Mouse (Mus musculus) c-Kit-positive CD71-positive TER-119-negative erythroid progenitor cells, embryonic 14.5 days (primary cell): ENCODE measurements around the gene Zfp592.
"Not testable (repeated sequence)": the region's sequence is repeated elsewhere in the genome, so short reads cannot be mapped to it uniquely, and the experiment has no call there.

ENCODE experiments used
- DNase-seq: peaks from one replicate; pipeline ENCODE4 v3.0.0-alpha.2; 2013; ENCODE audit warnings: low read depth

Zfp592 gene

DNA sequence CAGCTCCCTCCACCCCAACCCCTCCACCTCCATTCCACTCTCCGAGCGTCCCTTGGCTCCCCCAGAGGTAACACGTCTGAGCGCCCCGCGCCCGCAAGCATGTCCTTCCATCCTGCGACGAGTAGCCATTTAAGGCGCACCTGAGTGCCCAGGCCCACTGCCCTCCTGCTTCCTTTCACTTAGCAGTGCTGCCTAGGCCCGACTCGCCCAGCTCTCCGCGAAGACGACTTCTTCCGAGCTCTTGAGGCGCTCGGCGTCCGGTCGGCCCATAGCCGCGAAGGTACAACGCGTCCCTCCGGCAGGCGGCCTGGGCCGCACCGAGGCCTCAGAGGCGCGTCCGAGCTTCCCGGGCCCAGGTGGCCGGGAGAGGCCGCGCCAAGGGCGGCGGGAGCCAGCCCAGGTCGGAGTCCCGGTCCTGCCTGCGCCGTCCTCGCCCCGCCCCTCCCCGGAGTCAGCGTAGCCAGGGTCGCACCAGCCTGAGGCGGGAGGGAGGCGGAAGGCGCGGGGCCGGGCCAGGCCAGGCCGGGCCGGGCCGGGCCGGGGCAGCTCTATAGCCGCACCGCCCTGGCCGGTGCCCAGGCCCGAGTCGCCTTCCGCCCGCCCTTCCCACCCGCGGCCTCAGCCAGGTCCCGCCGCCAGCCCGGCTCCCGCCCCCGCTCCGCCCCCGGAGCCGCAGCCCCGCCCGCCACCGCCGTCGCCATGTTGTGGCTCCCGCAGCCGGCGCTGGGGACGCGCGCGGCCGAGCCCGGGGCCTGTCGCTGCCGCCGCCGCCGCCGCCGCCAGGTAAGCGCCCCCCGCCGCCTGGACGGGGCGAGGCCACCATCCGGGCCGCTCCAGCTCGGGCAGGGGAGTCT lies at the start of gene Zfp592:
Gene Zfp592 (plus strand): TSS at position 702 of the 854 bp plus-strand sequence.
- no peak for DNase-seq

DNA sequence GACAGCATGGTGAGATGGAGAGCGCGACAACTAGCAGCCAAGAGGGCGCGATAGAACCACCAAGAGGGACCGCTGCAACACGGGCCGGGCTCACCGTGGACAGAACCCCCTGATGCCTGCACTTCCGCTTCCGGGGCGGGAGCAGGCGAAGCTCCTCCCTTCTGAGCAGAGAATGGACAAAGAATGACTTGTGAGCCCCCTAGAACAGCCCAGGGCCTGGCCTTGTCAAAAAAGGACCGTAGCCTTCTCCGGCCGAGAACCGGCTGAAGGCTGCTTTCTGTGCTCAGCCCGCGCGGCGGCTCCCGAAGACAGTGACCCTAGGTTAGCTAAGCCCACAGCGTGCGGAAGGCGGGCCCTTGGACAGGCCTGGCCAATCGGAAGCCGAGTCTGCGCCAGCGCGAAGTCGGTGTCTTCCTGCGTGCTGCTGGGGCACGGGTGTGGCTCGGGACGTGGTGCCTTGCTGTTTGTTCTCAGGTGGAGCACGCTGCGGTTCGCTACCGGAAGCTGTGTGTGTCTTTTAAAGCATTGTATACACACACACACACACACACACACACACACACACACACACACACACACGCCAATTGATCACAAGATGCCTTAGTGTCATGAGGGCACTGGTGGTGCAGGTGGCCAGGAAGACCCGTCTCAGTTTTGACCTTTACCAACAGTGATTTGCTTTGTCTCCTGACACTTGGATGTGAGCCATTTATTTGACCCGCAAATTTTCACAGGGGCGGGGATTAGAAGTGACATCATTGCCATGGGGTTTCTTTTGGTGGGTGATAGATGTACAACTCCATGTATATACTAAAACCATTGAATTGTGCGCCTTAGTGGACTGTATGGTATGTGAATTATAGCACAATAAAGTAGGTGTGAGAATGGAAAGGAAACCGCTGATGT lies 45.8 kb upstream of the Zfp592 start, which contains the start of gene Sec11a:
Gene Sec11a (minus strand): TSS at position 336 of the 906 bp plus-strand sequence.
- DNase-seq, result peak; percentile 84

- DNase-seq, result no peak
These were observed 42.0 kb upstream of the Zfp592 start for GRCm38 (mm10) chr7:80951461-80951860.

DNA sequence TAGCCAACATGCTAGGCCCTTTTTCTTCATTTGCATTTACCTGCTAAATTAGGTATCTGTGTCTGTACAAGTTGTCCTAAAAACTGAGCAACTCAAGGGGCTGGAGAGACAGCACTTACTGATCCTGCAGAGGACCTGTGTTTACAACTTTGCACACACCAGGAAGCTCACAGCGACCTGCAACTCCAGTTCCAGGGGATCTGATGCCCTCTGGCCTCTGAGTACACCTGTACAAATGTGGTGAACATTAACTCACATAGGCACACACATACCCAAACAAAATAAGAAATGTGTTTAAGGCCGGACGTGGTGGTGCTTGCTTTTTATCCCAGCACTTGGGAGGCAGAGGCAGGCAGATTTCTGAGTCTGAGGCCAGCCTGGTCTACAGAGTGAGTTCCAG lies 41.3 kb upstream of the Zfp592 start:
- no peak for DNase-seq

GRCm38 (mm10) chr7:80954251-80954650 lies 39.2 kb upstream of the Zfp592 start:
- DNase-seq, result no peak

DNA sequence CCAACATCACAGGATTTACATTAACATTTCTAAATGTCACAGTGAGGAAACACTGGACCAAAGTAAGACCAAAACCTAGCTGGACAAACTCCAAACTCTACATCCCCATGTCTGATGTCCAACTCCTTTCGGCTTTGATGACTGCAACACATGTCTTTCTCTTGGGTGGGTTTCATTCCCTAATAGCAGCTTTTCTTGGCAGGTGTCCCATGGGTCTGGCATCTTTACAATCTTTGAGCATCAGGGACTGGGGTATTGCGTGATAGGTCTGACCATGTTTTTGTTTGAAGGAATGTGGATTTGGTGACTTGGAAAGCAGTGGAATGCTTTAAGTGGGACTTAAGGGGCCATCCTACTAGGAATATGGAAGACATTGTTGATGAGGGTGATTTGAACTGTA lies 36.6 kb upstream of the Zfp592 start:
- no peak for DNase-seq

DNA sequence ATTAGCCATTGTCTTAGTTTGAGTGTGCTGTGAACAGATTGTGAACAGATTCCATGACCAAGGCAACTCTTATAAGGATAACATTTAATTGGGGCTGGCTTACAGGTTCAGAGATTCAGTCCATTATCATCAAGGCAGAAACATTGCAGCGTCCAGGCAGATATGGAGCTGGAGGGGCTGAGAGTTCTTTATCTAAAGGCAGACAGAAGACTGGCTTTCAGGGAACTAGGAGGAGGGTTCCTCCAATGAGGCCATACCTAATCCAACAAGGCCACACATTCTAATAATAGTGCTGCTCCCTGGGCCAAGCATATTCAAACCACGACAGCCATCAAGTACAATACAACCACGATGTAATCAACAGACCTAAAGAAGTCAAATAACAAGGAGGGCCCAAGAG lies 34.5 kb upstream of the Zfp592 start:
- DNase-seq, result peak; percentile 54

DNA sequence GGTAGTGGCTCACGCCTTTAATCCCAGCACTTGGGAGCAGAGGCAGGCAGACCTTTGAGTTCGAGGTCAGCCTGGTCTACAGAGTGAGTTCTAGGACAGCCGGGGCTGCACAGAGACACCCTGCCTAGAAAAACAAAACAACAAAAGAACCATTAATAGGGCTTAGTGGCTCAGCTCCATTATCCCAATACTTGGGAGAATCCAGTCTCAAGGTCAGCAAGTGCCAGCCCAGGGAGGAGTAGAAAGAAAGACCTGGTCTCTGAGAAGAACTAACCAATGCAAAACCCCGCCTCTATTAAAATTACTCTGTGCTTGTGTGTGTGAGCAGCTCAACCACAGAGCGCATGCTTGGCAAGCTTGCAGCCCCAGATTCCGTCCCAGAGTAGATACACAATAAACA lies 30.7 kb upstream of the Zfp592 start:
- no peak for DNase-seq

DNA sequence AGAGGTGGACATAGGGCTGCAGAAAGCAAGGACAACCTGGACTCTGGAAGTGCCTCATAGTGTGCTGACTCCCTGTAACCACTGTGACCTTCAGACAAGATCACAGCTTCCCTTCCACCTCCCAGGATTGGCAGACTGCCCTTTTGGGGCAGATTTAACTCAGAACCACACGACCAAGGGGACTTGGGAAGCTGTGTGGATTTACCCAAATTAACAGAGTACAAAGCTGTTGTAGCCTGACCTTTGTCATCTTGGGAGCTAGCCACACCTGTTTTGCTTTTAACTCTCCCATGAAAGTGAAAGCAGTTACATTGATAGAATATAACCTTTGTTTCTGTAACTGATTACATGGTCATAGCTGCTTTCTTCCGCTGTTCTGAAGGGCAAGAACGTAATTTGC lies 22.6 kb upstream of the Zfp592 start:
- no peak for DNase-seq

DNA sequence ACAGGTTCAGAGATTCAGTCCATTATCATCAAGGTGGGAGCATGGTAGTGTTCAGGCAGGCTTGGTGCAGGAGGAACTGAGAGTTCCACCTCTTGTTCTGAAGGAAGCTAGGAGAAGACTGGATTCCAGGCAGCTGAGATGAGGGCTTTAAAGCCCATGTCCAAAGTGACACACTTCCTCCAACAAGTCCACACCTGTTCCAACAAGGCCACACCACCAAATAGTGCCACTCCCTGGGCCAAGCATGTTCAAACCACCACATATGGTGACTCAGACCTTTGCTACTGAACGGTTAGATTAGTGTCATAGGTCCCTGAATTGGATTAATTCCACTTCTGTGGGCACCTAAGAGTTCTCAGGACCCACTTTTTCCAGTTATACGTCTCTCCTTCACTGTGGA lies 22.1 kb upstream of the Zfp592 start:
- DNase-seq, result no peak

DNA sequence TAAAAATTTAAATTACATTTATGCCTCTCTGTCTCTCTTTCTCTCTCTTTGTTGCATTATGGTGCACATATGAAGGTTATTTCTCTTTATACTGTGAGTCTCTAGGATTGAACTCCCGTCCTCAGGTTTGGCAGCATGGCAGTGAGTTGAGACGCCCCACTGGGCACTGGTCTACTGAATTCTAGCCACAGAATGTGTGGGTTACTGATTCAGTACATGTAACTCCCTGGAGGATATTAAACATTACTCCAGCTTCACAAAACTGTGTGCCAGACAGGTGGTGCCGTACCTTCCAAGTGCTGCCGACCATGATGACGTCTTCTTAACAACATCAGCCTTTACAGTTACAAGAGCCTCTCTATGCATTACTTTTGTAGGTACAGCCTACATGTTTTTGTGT lies 21.4 kb upstream of the Zfp592 start:
- no peak for DNase-seq

DNA sequence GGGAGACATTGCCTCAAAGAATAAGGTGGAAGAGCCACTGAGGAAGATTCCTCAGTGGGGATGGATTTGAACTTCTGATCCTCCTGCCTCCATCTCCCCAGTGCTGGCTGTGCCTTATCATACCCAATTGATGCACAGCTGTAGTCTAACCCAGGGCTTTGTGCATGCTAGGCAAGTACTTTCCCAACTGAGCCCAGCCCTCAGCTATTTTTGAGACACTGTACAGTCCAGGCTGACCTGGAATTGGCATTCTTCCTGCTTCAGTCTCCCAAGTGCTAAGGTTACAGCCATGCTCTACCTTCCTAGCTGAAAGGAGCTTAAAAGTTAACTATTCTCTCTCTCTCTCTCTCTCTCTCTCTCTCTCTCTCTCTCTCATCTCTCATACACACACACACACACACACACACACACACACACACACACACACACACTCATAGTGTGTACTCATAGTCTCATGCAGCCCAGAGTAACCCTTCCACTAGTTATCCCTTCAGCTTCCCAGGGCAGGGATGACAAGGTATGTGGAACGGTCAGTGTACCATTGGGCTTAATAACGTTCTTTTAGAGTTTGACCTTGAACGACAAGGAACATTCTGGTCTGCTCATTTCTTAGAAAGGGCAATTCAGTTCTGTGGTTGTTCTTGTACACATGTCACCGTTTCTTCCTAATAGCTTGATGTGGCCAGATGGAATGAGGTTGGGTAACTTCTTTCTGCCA lies 20.4 kb upstream of the Zfp592 start:
- not testable (repeated sequence) for DNase-seq

DNA sequence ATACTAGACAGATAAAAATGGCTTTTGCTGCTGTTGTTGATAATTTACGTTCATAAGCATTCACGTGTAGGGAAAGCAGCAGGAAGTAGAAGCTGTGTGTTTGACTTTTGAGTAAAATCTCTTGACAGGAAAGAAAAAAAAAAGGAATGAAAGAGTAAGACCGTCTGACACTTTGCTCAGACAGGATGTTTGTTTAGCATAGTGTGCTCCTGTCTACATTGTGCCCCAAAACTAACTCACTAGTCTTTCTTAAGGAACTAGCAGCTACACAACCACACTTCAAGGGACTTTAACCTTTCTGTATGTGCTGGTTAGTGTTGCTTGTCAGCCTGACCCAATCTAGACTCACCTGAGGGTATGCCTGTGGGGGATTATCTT lies 19.9 kb upstream of the Zfp592 start:
- not testable (repeated sequence) for DNase-seq

DNA sequence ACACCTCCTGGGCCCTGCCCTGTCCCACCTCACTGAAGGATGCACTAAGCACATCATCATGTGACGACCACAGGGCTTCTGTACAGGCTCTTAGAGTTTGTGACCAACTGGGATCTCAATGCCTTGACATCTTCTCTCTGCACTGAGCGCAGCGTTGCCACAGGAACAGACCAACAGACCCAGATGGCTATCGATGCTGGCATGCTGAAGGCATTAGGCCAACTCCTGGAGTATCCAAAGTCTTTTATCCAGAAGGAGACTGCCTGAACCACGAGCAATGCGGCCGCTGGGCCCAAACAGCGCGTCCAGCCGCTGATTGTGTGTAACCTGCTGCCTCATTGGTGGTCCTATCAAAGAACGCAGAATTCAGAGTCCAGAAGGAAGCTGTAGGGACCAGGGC lies 12.9 kb upstream of the Zfp592 start:
- DNase-seq, result no peak

DNA sequence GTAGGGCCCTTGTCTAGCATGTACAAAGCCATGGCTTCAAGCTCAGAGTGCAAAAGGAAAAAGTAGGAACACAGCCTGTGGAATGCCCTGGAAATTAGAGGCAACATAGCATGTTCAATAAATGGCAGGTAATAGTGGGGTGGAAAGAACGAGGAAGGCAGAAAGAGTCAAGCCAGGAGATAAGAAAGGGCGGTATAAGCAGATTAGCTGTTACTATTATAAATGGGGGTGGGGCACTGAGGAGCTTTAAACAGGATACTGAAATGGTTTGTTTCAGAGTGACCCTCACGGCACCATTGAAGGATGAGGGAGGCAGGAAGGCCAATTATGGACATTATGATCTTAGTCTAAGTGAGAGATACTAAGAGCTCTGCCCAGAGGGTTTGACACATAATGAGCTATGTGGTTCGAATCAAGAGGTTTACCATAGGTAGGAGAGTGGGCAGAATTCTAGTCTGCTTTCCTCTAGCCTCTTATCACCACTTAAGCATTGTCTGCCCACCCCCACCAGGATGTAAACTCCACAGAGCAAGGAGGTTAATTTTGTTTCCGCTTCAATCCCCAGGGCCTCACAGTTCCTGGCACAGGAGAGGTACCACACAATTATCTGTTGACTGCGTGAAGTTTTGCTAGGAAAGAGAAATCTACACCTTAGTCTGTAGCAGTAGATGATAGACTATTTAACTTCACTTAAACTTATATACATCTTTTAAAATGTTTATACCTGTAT lies 6.9 kb upstream of the Zfp592 start:
- no peak for DNase-seq

DNA sequence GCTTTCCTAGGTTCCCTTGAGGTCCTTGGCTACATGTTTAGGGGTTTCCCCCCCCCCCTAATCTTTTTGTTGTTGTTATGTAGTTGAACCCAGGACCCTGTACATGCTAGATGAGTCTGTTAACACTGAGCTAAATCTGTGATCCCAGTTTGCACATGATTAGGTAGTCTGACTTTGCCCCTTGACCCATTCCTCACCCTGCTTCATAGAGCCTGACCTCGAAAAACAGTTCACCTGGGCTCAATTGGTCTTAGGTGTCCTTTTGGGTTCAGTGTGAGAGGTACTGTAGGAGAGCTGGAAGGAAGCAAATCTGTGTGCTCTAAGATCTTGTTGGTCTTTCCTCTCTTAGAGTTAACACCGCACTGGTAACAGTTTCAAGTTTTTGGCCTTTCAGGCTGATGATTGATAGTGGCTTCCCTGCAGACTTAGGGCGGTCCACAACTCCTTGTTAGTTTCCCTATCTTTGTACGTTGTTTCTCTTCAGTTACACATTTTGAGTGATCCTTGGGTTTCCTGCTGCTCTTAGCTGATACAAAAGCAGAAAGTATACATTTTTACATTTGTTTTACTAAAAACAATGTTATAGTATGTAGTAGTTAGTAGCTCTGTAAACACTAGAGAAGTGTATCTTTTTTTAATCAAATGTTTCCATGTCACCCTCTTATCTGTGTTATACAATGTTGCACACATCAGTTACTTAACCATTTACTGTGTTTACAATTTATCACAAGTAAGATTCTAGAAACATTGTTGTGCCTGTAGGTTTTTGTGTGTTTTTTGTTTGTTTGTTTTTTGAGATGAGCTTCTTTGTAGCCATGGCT lies 5.5 kb upstream of the Zfp592 start:
- no peak for DNase-seq

DNA sequence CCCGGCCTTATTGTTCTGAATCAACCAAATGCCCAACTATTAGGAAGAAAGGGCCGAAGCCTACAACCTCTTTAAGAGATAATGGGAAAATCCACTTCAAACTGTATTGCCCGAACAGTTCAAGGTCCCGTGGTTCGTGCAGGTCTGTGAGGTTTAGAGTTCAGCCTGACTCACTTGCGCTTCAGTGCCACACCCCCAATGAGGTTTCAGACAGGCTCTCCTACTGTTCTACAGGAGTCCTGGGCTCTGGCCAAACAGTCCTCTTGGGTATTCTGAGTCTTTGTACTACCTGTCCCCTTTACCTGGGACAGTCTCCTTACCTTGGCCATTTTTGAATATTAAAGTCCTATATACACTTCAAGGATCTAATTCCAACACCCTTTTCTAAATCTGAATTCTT lies 3.2 kb upstream of the Zfp592 start:
- no peak for DNase-seq

DNA sequence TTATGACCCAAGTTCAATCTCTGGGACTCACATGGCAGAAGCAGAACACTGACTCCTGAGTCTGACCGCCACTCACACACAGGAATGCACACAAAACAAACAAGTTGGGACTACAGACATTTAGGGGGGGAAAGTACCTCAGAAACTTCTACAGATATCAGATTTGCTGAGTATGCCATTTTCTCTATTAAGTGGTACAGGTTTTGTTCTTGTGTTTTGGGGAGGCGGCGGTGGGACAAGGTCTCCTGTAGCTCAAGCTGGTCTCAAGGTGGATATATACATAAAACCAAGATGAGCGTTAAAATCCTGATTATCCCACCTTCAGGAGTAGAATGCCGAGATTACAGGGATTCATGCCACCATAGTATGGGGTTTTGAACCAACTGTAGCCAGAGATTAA lies 1.9 kb upstream of the Zfp592 start:
- no peak for DNase-seq

DNA sequence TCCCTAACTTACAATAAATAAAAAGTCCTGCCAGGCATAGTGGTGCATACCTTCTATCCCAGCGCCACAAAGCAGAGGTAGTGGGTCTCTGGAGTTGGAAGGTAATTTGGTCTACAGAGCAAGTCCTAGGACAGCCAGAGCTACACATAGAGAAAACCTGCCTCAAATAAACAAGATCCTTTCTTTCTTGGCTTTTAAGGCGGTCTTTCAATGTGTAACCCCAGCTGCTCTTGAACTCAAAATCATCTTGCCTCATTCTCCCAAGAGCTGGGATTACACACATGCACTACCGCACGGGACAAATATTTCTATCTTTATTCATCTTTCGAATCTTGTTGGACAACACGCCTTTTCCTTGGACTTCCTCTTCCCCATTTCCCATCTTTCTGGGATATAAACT lies 1.4 kb upstream of the Zfp592 start:
- no peak for DNase-seq

DNA sequence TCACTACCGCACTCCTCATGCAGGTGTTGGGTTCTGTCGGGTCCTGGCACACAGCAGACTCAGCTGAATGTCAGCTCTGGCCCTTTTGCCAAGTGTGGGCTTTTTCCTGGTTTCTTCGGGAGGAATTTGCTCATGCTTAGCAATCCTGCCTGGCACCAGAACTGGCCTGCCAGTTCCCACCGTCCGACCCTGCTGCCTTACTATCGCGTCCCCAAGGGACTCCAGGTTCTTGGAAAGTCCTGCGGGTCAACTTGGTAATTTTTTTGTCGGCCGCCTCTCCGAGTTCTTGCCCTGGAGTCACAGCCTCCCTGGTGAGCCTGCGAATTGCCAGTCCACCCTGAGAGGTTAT lies 876 bp upstream of the Zfp592 start:
- DNase-seq, result no peak
